Mouse (Mus musculus) retina, embryonic 14.5 days (tissue): ENCODE data around the gene H2afj.
"Not testable (repeated sequence)": the region's sequence is repeated elsewhere in the genome, so short reads cannot be mapped to it uniquely, and the experiment has no call there.

Experiments
- DNase-seq: peaks from one replicate; pipeline ENCODE4 v3.0.0-alpha.2; 2015; ENCODE audit warnings: low spot score

Gene H2afj

GRCm38 (mm10) chr6:136808014-136808417, at the start of gene H2afj:
Gene H2afj, plus strand, starts transcription at chr6:136808244.
- peak; percentile 97 for DNase-seq

DNA sequence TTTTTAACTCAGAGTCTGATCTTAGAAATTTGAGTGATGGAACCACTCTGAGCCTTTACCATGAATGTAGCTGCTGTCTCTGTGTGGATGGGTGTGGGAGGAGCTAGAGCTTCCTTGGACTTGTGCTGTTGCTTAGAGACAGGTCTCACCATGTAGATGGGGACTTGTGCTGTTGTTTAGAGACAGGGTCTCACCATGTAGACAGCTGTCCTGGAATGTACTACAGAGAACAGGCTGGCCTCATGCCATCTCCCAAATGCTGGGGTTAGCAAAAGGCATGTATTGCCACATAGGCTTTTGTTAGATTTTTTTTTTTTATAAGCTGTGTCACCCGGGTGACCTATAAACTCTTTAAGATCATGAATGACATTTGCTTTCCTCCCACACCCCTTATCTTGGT, 44.1 kb upstream of the H2afj start:
- no peak for DNase-seq

DNA sequence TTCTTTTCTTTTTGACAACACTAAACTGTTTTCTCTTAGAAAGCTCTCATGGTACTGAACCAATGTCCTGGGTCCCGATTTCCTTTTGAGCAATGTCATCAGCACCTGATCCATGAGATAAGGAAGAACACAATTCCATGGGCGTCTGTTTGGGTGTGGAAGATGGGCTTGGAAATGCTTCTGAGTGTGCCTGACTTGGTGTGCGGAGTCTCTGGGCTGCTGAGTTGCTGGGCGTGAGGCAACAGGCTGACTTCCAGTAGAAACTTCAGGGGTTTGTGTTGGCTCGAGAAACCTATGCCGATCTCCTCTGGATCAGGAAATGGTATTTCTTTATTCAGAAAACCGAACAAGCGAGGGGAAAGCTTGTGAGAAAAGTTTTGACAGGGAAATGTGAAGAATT, 38.9 kb upstream of the H2afj start:
- no peak for DNase-seq

DNA sequence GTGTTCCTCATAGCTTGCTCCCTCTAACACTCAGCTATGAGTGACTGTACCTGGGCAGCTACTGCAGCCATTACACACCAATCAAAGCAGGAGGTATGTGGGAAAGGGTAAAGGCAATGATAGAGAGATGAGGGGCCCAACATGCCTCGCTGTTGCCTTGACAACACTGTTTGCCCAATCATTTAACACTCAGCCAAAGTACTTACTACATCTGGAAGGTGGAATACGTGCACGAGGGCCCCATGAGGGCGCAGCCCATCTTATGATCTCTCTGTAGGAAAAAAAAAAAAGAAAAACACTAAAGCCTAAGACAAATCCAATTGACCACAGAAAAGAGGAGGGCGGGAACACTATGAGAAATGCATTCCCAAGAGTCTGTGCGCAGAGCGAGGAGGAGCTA, 38.2 kb upstream of the H2afj start:
- DNase-seq, result no peak

DNA sequence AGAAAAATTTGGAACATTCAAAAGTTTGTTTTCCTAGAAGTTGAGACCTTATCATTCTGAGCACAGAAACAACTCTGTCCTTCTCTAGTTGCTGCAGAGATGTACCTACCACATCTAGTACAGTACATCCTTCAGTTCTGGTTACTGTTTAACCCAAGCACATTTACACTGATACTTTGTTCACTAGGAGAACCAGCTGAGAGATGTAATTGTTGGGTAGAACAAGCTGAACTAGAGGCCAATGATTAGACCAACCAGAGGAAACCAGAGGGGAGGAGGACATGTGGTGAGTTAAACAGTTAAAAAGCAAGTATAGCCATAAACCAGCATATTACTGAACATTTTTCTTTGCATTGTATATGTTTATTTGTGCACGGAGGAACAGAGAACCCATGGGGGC, 31.7 kb upstream of the H2afj start:
- no peak for DNase-seq

DNA sequence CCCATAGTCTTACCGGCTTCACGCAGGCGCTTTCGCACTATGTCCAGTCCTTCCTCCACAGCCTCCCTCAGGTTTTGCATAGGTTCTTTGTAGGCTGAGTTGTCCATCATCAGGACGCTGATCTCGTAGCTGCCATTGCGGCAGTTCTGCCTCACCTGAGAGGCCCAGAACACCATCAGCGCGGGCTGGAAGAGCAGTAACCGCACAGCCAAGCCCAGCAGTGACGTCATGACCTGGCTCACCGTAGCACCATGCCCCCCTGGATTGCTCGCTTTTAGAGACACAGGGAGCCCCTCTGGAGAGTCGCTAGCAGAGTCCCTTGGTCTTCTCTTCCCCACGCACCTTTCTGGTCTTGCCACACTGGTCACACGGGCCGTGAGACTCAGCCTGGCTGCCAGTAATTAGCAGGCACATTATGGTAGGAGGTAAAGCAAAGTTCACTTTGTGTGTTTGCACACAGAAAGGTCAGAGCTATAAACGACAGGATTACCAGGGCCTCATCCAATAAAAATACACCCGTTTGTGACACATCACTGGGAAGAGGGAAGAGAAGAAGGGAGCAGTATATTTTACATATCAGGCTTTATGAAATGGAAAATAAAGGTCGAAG, 26.6 kb upstream of the H2afj start, which contains the start of gene Gucy2c:
Gene Gucy2c, minus strand, starts transcription at position 389 of the 610 bp plus-strand sequence.
- no peak for DNase-seq

GRCm38 (mm10) chr6:136782146-136782545, 25.9 kb upstream of the H2afj start:
- no peak for DNase-seq

DNA sequence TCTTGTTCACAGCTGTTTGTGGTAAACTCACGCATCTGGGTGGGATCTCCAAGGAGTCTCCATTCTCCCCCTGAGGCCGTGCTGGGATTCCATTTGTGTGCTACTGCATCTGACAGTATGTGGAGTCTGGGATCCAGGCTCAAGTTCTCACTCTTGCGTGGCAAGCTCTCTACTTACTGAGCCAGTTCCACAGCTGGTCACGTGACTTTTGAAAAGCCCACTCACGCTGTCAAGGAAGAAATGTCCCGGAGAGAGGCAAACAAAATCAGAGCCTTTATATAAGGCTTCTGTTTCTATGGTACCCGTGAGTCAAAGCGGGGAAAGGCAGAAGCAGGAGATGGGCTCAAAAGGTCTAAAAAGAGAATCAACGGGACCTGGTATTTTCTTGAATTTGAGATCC, 25.3 kb upstream of the H2afj start:
- DNase-seq, result no peak

DNA sequence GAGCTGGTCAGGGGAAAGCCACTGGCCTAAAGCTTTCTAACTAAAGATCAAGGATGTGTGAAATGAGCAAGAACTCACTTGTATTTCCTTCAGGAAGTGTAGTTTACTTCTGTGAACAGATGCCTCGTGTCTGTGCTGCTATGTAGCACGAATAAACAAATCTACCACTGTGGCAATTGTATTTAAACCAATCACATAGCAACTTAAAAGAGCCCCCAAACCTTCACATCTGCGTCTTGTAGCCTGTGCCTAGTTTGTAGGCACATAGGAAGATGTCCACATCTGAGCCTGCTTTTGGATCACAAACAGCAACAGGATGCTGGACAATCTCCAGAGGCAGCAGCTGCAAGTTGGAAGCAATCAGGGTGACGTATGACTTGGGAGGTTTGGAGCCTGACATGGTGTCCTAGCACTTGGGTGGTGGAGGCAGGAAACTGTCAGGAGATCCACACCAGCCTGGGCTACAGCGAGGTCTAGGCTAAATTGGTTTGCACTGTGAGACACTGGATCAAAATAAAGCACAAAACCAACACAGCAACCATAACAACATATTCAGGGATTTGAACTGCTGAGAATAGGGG, 18.6 kb upstream of the H2afj start:
- DNase-seq, result no peak

DNA sequence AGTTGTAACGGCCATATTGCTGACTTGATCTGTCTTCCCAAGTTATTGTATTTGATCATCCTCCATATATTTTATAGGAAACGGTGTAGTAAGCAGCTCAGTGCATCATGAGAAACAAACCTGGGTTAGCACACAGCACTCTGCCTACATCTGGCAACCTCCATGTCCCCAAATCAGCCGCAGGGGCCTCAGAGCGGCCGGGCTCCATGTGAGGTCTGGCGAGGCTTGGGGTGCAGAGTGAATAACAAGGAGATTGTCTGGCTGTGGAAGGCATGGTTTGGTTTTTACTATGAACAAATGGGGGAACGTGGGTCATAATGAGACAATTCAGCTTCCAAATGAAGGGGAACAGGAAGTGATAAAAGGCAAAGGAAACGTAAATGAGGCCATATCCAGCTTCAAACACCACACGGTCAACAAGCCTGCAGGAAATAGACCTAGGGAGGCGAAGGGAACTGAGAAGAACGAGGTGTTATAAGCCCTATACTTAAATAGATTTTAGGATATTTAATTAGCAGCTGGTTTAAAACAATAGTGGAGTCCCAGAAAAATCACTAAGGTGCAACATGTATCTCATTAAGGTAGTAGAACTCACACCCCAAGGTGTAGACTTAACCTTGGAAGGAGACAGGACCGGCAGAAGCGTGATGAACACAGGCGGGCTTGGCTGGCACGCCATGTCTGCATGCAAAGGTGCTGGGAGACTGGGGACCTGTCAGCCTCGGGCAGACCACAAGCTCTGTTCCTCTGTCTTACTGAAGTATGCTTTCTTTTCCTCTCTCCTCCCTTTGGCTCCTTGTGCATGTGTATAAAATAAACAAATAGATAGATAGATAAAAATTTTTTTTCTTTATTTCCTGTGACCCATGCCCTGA, 14.9 kb upstream of the H2afj start:
- no peak for DNase-seq

- no peak for DNase-seq
Measured at GRCm38 (mm10) chr6:136793831-136794525, 14.1 kb upstream of the H2afj start.

GRCm38 (mm10) chr6:136795110-136795509, 12.9 kb upstream of the H2afj start:
- DNase-seq, result no peak

GRCm38 (mm10) chr6:136795850-136796249, 12.2 kb upstream of the H2afj start:
- no peak for DNase-seq

DNA sequence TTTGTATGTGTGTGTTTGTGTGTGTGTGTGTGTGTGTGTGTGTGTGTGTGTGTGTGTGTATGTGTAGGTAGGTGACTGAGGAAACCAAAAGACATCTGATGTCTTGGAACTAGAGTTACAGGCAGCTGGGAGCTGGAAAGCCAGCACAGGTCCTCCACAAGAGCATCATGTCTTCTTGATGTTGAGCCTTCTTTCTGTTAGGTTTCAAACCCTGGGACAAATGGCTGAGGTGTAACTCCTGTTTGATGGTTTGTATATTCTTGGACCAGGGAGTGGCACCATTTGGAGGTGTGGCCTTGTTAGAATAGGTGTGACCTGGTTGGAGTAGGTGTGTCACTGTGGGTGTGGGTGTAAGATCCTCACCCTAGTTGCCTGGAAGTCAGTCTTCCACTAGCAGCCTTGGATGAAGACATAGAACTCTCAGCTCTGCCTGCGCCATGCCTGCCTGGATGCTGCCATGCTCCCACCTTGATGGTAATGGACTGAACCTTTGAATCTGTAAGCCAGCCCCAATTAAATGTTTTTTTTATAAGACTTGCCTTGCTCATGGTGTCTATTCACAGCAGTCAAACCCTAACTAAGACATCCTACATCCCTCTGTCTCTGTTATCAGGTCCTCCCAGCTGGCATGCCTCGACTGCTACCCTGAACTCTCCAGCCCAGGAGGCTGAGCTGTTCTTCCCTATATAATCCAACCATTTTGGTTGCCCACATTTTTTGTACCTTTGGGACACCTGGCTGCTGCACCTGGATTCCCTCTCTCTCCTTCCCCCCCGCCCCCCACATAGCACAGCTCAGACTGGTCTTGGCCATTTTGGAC, 10.0 kb upstream of the H2afj start:
- DNase-seq, result not testable (repeated sequence)

DNA sequence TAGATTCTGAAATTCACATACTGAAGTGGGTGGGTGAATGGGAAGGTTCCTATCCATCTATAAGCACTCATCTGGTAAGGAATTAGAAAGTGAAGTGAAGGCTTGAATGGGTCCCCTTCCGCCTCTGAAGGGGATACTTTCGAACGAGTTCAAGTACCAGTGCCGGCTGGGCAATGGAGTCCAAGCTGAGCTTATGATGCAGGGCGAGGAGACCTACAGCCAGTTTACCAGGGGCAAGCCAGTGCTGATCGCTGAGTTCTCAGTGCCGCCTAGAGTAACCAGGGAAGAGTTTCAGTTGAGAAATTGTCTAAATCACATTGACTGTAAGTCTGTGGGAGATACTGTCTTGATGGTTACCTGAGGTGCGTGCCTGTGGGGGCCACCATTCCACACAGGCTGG, 7.3 kb upstream of the H2afj start:
- no peak for DNase-seq

DNA sequence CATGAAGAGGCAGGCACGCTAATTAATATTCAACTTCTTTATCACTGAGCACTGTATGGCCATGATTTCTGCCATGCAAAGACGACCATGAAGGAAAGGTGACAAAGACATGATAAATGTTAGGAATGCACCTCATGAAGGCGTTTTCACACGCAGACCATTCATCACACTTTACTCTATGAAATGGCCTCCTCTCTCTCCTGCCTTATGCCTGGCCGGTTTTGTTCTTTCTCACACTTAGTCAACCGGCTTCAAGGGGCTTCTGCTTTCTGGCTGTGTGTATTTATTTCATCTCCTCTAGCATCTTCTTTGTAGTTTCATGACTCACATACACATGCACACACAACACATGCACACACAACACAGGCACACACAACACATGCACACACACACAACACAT, 6.8 kb upstream of the H2afj start:
- DNase-seq, result no peak

DNA sequence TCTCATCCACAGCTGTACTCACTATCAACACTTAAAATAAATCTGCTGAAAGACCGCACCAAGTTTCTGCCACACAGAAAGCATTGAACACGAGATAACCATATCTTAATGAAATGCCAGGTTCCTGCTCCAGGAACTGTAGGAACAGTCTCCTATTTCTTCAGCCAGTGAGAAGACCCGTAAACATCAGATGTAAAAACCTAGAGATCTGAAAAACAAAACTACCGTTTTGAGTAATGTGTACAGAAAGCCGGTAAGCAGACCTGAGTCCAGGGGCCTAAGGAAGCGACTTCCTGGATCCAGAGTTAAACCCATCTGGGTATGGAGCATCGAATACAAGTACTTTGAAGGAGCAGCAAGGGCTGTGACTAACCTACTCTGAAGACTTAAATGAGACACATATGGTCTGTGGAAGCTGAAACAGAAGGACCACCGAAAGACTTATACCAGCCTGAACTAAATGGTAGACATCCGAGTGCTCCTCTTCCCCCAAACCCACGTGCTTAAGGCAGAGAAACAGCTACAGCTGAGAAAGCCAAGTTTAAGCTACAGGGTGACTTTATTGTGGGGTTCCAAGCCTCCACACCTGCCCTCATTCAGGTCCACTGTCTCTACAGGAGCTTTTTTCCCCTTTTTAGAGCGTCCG, 4.8 kb upstream of the H2afj start:
- no peak for DNase-seq

DNA sequence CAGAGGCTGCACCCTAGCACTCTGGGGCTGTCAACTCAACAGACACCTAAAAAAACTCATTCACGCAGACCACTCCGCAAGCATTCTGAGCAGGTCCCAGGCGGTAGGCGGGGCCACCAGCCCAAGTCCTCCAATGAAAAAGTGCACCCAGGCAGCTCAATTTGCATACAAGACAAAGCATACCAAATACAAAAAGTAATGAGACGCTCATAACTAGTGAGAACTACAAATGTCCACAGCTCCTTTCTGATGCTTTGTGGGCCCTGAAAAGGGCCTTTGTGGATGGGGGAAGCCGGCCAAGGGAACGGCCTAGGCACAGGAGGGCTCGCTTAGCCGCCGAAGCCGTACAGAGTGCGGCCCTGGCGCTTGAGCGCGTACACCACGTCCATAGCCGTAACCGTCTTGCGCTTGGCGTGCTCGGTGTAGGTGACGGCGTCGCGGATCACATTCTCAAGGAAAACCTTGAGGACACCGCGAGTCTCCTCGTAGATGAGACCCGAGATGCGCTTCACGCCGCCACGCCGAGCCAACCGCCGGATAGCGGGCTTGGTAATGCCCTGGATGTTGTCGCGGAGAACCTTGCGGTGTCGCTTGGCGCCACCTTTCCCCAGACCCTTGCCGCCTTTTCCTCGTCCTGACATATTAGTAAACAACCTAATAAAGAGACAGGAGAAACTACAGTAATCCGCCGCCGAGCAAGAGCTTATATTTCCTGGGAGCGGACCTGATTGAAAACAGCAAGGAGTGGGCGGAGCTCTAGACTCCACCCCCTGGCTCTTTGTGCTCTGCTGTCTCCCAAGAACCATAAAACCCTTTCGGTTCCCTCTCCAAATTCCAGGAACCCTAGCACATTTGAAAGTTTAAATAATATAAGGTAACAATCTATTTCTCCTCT, 4.1 kb upstream of the H2afj start, which contains the start of gene Hist4h4:
Gene Hist4h4, minus strand, starts transcription at position 677 of the 895 bp plus-strand sequence.
- DNase-seq, result peak; percentile 100

- no peak for DNase-seq
Measured at GRCm38 (mm10) chr6:136804705-136805408, 3.2 kb upstream of the H2afj start.
